Mouse (Mus musculus) liver, embryonic 16.5 days (tissue): Measurements from ENCODE around the gene Pmpca. TPM values are rescaled to one million over a fixed set of nuclear protein-coding genes. Genes with fewer than 3 reads are reported as not detected.

ENCODE experiments used
- ATAC-seq: fragments of 200-750 bp; cut with Nextera tagmentation; 2 replicates; pipeline ENCODE4 v1.8.0; 2017; ENCODE audit warnings: low read depth, mild to moderate bottlenecking, moderate number of reproducible peaks, moderate library complexity
- H3K27ac ChIP-seq: fragments of 300-500 bp; sonication (generic); 2 replicates; pipeline ENCODE4 v1.5.1; 2014; ENCODE audit warnings: mild to moderate bottlenecking, low read length
- H3K27me3 ChIP-seq: fragments of 300-500 bp; sonication (generic); 2 replicates; pipeline ENCODE4 v1.6.1; 2014; ENCODE audit warnings: low read depth, low read length, mixed read lengths; ENCODE audit not compliant: control insufficient read depth, insufficient read depth
- H3K36me3 ChIP-seq: fragments of 300-500 bp; sonication (generic); 2 replicates; pipeline ENCODE4 v1.6.1; 2014; ENCODE audit warnings: mild to moderate bottlenecking; ENCODE audit not compliant: control insufficient read depth, insufficient read depth
- H3K4me1 ChIP-seq: fragments of 300-500 bp; sonication (generic); 2 replicates; pipeline ENCODE4 v1.6.1; 2014; ENCODE audit warnings: low read depth, low read length, mixed read lengths; ENCODE audit not compliant: control insufficient read depth
- H3K4me2 ChIP-seq: fragments of 300-500 bp; sonication (generic); 2 replicates; pipeline ENCODE4 v1.6.1; 2014; ENCODE audit warnings: low read depth, low read length, mixed read lengths
- H3K4me3 ChIP-seq: fragments of 300-500 bp; sonication (generic); 2 replicates; pipeline ENCODE4 v1.5.1; 2014; ENCODE audit warnings: low read depth, mild to moderate bottlenecking, low read length
- H3K9ac ChIP-seq: fragments of 300-500 bp; sonication (generic); 2 replicates; pipeline ENCODE4 v1.6.1; 2014; ENCODE audit warnings: low read depth, low read length
- H3K9me3 ChIP-seq: fragments of 300-500 bp; sonication (generic); replicated peaks from 2 replicates; pipeline ENCODE4 v1.6.1; 2016; ENCODE audit warnings: low read length; ENCODE audit not compliant: control insufficient read depth
- WGBS: fragments of 180-500 bp; shearing (Covaris S2); extraction: QIAGEN DNeasy Blood & Tissue Kit; methylation state at CpG from one replicate; pipeline ENCODE4 v1.1.7; 2014; ENCODE audit not compliant: insufficient replicate concordance; 5-methylcytosine and 5-hydroxymethylcytosine counted together
- polyA plus RNA-seq: library from polyadenylated mRNA; unstranded; fragments of >200 nt; fragmentation: Nextera tagmentation; extraction: Ambion mirVana; gene quantifications from 2 replicates; pipeline ENCODE4 v1.2.1, GENCODE M21; 2015

Pmpca gene
- polyA plus RNA-seq, 1 experiment from 2014 or later, result 55.8 TPM

DNA sequence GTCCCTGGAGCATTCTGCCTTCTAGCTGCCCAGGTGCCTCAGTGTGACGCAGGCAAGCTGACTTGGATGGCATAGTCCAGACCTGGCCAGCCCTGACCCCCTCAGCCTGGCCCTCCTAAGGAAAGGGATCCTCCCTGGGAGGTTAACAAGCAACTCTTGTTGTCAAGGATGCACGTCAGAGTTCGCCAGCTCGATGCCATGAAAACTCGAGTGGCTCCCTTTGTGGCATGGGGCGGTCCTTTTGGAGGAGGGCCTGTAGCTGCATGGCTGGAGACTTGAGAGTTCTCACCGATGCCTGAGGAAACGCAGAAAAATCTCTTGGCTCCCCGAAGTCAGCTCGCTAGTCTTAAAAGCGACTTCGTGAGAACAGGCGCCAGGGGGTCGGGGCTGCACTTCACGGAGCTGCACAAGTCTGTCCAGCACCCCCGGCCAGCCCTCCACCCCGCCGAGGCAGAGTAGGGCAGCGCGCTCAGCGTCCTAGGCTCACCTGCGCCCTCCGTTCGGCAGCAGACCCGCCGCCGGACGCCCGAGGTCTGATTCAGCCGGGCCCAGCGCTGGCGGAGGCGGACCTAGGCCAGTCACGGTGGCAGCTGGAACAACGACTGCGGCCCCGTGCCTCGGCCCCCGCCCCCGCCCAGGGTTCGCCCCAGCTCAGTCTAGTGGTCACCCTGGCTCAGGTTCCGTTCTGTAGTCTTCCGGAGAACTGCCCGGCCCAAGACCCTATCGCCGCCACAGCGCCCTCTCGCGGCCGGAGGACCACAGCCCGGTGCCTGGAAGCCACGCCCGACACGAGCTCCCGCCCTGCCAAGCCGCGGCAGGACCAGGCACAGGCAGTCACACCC is 19.6 kb downstream of the Pmpca start, which contains the start of gene Inpp5e:
Gene Inpp5e (minus strand): TSS at position 689 of the 842 bp plus-strand sequence.
- H3K36me3 ChIP-seq, result peaks cover 9% of the 10 kb centered on the region
- WGBS, result under 1% methylated on average over 57 of the region's 57 CpGs
- H3K4me3 ChIP-seq, result peak within 1 kb of the TSS; percentile 75
- H3K9ac ChIP-seq, result peak within 1 kb of the TSS; percentile 82
- peak within 1 kb of the TSS; percentile 89 for H3K4me2 ChIP-seq
- ATAC-seq, result peak; percentile 96
- H3K27ac ChIP-seq, result peak within 1 kb of the TSS; percentile 57
- no peaks in the 10 kb centered on the region for H3K27me3 ChIP-seq
- H3K4me1 ChIP-seq, result peaks cover 23% of the 10 kb centered on the region
- no peaks in the 10 kb centered on the region for H3K9me3 ChIP-seq

- Histone ChIP-seq H3K9me3 (no peaks in the 10 kb centered on the region), H3K36me3 (peaks cover 12% of the 10 kb centered on the region), H3K27ac (peak overlapping the region; percentile 32; the same call in 1 of the 2 replicates), H3K4me2 (peak overlapping the region; percentile 89), H3K9ac (peak overlapping the region; percentile 57), H3K27me3 (no peaks in the 10 kb centered on the region), H3K4me1 (peaks cover 23% of the 10 kb centered on the region), H3K4me3 (peak overlapping the region; percentile 75)
- 46% methylated on average over 3 of the region's 3 CpGs for WGBS
- no peak for ATAC-seq
These were observed 20.2 kb downstream of the Pmpca start for GRCm38 (mm10) chr2:26409362-26409761.

DNA sequence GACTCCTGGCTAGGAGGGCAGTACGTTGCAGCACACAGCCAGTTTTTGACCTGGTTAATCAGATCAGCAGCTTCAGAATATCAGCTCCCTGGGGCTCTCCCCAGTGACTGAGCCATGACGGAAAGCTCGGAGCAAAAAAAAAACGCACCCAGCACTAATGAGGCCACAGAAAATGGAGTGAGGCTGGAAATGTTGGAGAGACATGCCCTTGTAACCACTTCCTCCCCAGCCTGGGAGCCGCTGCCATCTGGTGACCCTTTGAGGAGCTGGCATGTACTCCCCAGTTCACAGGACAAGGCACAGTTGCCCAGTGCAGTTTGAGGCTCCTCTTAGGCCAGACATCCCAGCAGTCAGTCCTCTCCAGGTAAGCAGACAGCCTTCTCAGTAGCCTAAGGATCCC is 21.0 kb downstream of the Pmpca start:
- H3K27me3 ChIP-seq, result no peaks in the 10 kb centered on the region
- no peak overlapping the region for H3K4me2 ChIP-seq
- 69% methylated on average over 5 of the region's 5 CpGs for WGBS
- H3K4me1 ChIP-seq, result peaks cover 23% of the 10 kb centered on the region
- peaks cover 12% of the 10 kb centered on the region for H3K36me3 ChIP-seq
- ATAC-seq, result no peak
- H3K9me3 ChIP-seq, result no peaks in the 10 kb centered on the region
- no peak overlapping the region for H3K4me3 ChIP-seq
- H3K9ac ChIP-seq, result no peak overlapping the region
- H3K27ac ChIP-seq, result no peak overlapping the region

- Histone ChIP-seq H3K27me3 (no peaks in the 10 kb centered on the region), H3K9ac (no peak overlapping the region), H3K9me3 (no peaks in the 10 kb centered on the region), H3K4me3 (no peak overlapping the region), H3K27ac (no peak overlapping the region), H3K36me3 (peaks cover 20% of the 10 kb centered on the region), H3K4me1 (peaks cover 23% of the 10 kb centered on the region), H3K4me2 (no peak overlapping the region)
- no peak for ATAC-seq
- WGBS, result 67% methylated on average over 4 of the region's 5 CpGs
These were observed 21.8 kb downstream of the Pmpca start for GRCm38 (mm10) chr2:26410931-26411411.

DNA sequence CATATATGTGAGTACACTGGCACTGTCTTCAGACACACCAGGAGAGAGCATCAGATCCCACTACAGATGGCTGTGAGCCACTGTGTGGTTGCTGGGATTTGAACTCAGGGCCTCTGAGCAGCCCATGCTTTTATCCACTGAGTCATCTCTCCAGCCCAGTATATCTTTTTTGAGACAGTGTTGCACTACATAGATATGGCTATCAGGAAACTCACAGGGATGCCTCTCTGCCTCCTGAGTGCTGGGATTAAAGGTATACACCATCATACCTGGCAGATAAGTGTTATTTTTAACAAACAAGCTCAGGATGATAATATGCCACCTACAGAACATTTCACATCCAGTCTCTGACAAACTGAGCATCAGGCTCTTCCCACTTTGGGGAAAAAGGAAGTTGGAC is 27.9 kb downstream of the Pmpca start:
- ATAC-seq, result peak; percentile 70
- no peaks in the 10 kb centered on the region; the same call in 1 of the 2 replicates for H3K4me1 ChIP-seq
- peaks cover 19% of the 10 kb centered on the region for H3K36me3 ChIP-seq
- no peaks in the 10 kb centered on the region for H3K27me3 ChIP-seq
- no peaks in the 10 kb centered on the region for H3K9me3 ChIP-seq
- no peak overlapping the region for H3K4me3 ChIP-seq
- H3K4me2 ChIP-seq, result no peak overlapping the region
- no peak overlapping the region for H3K9ac ChIP-seq
- no peak overlapping the region for H3K27ac ChIP-seq

DNA sequence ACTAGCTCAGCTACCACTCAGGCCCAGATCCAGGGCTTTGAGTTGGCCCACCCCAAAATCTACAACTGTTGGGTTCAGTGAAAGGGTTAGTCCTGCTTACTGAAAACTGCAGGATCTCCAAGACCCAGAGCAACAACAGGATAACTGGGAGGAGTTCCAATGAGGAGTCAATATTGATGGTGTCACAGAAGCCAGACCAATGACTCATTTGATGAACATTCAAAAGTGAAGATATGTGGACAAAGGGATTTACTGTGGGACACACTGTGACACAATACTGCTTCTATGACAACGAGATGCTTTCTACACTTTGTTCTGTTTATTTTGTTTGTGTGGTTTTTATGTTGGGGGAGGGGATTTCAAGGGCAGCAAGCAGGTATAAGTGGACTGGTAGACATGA is 29.0 kb downstream of the Pmpca start:
- Histone ChIP-seq H3K9me3 (no peaks in the 10 kb centered on the region), H3K27me3 (no peaks in the 10 kb centered on the region), H3K4me1 (no peaks in the 10 kb centered on the region; the same call in 1 of the 2 replicates), H3K4me2 (no peak overlapping the region), H3K4me3 (no peak overlapping the region), H3K27ac (no peak overlapping the region), H3K36me3 (peaks cover 25% of the 10 kb centered on the region), H3K9ac (no peak overlapping the region)
- ATAC-seq, result no peak
- 69% methylated on average over 1 of the region's 1 CpGs for WGBS

DNA sequence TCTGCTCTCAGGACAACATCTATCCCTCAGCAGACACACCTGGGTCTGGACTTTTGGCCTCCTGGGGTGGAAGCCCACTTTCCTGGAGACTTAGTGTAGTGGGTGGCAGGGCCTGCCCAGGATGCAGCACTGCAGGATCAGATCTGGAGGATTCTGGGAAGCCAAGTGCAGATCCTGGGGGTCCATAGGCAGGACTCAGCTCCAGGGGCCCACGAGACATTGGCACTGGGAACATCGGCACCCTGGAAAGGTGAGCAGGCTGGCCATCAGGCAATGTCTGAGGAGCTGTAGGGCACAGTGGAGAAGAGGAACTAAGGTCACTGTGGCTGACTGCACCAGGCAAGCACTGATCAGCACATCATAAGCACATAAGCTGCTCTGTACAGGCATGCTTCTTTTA is 32.8 kb downstream of the Pmpca start:
- no peak overlapping the region for H3K4me3 ChIP-seq
- no peak overlapping the region for H3K27ac ChIP-seq
- H3K9me3 ChIP-seq, result no peaks in the 10 kb centered on the region
- WGBS, result 89% methylated on average over 2 of the region's 2 CpGs
- peaks cover 41% of the 10 kb centered on the region for H3K36me3 ChIP-seq
- H3K9ac ChIP-seq, result no peak overlapping the region
- no peaks in the 10 kb centered on the region for H3K27me3 ChIP-seq
- no peaks in the 10 kb centered on the region; the same call in 1 of the 2 replicates for H3K4me1 ChIP-seq
- no peak overlapping the region for H3K4me2 ChIP-seq
- no peak for ATAC-seq

DNA sequence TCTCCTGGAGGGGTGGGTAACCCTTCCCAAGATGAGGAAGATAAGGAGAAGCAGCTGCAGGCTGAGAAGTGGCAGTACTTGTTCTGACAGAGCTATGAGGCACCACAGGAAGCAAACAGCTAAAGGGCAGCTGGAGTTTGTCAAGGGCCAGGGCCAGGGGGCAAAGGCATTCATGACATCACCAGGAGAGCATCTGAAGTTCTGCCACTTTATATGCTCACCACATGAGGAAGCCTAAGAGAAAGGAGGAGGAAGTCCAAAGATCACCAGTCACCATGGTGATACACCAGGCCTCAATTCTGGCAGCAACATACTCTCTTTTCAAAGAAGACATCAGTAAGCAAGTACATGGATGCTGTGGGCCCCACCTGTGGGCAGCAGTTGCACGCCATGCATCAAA is 33.9 kb downstream of the Pmpca start:
- no peak overlapping the region for H3K27ac ChIP-seq
- no peak for ATAC-seq
- 65% methylated on average over 1 of the region's 1 CpGs for WGBS
- H3K36me3 ChIP-seq, result peaks cover 43% of the 10 kb centered on the region
- no peak overlapping the region for H3K4me3 ChIP-seq
- no peaks in the 10 kb centered on the region for H3K4me1 ChIP-seq
- H3K9ac ChIP-seq, result no peak overlapping the region
- no peaks in the 10 kb centered on the region for H3K9me3 ChIP-seq
- H3K27me3 ChIP-seq, result no peaks in the 10 kb centered on the region
- H3K4me2 ChIP-seq, result no peak overlapping the region

GRCm38 (mm10) chr2:26424541-26424940 is 35.4 kb downstream of the Pmpca start:
- no peak overlapping the region for H3K9ac ChIP-seq
- WGBS, result 80% methylated on average over 2 of the region's 2 CpGs
- peaks cover 50% of the 10 kb centered on the region for H3K36me3 ChIP-seq
- no peak overlapping the region for H3K4me2 ChIP-seq
- no peaks in the 10 kb centered on the region for H3K4me1 ChIP-seq
- H3K9me3 ChIP-seq, result no peaks in the 10 kb centered on the region
- H3K4me3 ChIP-seq, result no peak overlapping the region
- no peaks in the 10 kb centered on the region for H3K27me3 ChIP-seq
- ATAC-seq, result no peak
- no peak overlapping the region for H3K27ac ChIP-seq
